Mouse (Mus musculus) liver, postnatal 0 days (tissue): ENCODE results near the gene Map4k4. TPM values are rescaled to one million over a fixed set of nuclear protein-coding genes. Genes with fewer than 3 reads are reported as not detected.

Experiments
- ATAC-seq: fragments of 200-750 bp; cut with Nextera tagmentation; 2 replicates; pipeline ENCODE4 v1.8.0; 2017; ENCODE audit warnings: mild to moderate bottlenecking, moderate library complexity
- DNase-seq: peaks from one replicate; pipeline ENCODE4 v3.0.0-alpha.2; 2016
- H3K27ac ChIP-seq: fragments of 300-500 bp; sonication (generic); 2 replicates; pipeline ENCODE4 v1.5.1; 2014; ENCODE audit warnings: antibody characterized with exemption, moderate library complexity, mild to moderate bottlenecking, low read depth
- H3K27me3 ChIP-seq: fragments of 300-500 bp; sonication (generic); 2 replicates; pipeline ENCODE4 v1.6.1; 2014; ENCODE audit warnings: low read length, control low read depth, mixed read lengths; ENCODE audit not compliant: insufficient read depth
- H3K36me3 ChIP-seq: fragments of 300-500 bp; sonication (generic); replicated peaks from 2 replicates; pipeline ENCODE4 v1.6.1; 2014; ENCODE audit warnings: mild to moderate bottlenecking, control low read depth, low read length, moderate library complexity, mixed read lengths; ENCODE audit not compliant: insufficient read depth
- H3K4me1 ChIP-seq: fragments of 300-500 bp; sonication (generic); 2 replicates; pipeline ENCODE4 v1.6.1; 2014; ENCODE audit warnings: antibody characterized with exemption, mild to moderate bottlenecking, control low read depth; ENCODE audit not compliant: insufficient read depth
- H3K4me2 ChIP-seq: fragments of 300-500 bp; sonication (generic); 2 replicates; pipeline ENCODE4 v1.6.1; 2014; ENCODE audit warnings: low read depth, mild to moderate bottlenecking, low read length, moderate library complexity, mixed read lengths
- H3K4me3 ChIP-seq: fragments of 300-500 bp; sonication (generic); 2 replicates; pipeline ENCODE4 v1.5.1; 2014; ENCODE audit warnings: low read depth, low read length
- H3K9ac ChIP-seq: fragments of 300-500 bp; sonication (generic); replicated peaks from 2 replicates; pipeline ENCODE4 v1.6.1; 2014; ENCODE audit warnings: mild to moderate bottlenecking, moderate library complexity
- H3K9me3 ChIP-seq: fragments of 300-500 bp; sonication (generic); 2 replicates; pipeline ENCODE4 v1.6.1; 2016; ENCODE audit warnings: mild to moderate bottlenecking, control low read depth, low read length, mixed read lengths
- CTCF ChIP-seq: sonication (generic); IDR thresholded peaks from 2 replicates; pipeline ENCODE4 v1.5.1; 2016; ENCODE audit warnings: antibody characterized with exemption, low read depth
- EP300 ChIP-seq: IDR thresholded peaks from 2 replicates; pipeline ENCODE4 v1.6.1; 2016; ENCODE audit warnings: antibody characterized with exemption, low read depth, mild to moderate bottlenecking
- WGBS: fragments of 180-500 bp; shearing (Covaris S2); extraction: QIAGEN DNeasy Blood & Tissue Kit; methylation state at CpG from one replicate; pipeline ENCODE4 v1.1.7; 2014; ENCODE audit not compliant: insufficient replicate concordance; 5-methylcytosine and 5-hydroxymethylcytosine counted together
- polyA plus RNA-seq: library from polyadenylated mRNA; unstranded; fragments of >200 nt; fragmentation: Nextera tagmentation; extraction: Ambion mirVana; gene quantifications from 2 replicates; pipeline ENCODE4 v1.2.1, GENCODE M21; 2015

Map4k4 gene
- polyA plus RNA-seq, 1 experiment from 2014 or later, result 4.2 TPM

DNA sequence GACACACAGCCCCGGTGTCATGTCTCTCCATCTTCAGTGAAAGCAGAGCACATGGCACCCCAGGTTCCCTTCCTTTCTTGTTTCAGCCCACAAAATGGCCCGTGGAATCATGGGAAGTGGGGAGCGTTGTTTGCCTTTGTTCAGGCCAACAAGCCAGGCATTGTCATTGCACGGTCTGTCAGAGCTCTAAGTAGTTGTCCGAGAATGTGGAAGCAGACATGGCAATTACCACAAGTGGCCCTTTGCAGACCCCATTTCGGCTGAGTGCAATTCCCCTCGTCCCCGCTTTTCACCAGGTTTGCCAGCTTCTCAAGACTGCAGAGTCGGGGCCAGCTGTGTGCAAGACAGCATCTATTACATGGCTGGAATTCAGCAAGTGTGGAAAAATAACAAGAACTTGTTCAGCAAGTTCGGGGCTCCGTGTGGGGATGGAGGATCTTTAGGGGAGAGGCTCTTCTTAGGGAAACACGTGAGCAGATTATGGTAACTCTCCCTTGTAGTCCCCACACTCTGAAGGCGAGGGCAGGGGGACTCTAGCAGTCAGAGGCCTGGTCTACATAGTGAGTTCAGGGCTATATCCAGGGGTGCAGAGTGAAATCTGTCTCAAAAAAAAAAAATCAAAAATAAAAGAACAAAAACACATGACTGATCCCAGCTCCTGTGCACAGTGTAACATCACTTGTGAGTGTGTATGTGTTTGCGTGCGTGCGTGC, 15.8 kb upstream of the Map4k4 start:
- ATAC-seq (no peak), DNase-seq (no peak)
- 76% methylated on average over 16 of the region's 16 CpGs for WGBS
- Histone ChIP-seq H3K36me3 (no peaks in the 10 kb centered on the region), H3K9ac (no peak overlapping the region), H3K4me1 (peaks cover 11% of the 10 kb centered on the region), H3K27me3 (no peaks in the 10 kb centered on the region), H3K4me2 (no peak overlapping the region), H3K9me3 (no peaks in the 10 kb centered on the region), H3K27ac (no peak overlapping the region), H3K4me3 (no peak overlapping the region)
- TF ChIP-seq CTCF, result no peak
- TF ChIP-seq EP300, result no peak

DNA sequence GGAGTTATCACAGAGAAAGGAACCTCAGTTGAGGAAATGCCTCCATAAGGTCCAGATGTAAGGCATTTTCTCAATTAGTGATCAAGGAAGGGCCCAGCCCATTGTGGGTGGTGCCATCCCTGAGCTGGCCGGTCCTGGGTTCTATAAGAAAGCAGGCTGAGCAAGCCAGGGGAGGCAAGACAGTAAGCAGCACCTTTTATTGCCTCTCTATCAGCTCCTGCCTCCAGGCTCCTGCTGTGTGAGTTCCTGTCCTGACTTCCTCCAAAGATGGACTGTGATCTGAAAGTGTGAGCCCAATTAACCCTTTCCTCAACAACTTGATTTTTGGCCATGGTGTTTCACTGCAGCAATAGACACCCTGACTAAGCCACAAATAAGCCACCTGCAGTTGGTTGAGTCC, 12.7 kb upstream of the Map4k4 start:
- H3K9ac ChIP-seq, result no peak overlapping the region
- no peak overlapping the region for H3K27ac ChIP-seq
- H3K4me2 ChIP-seq, result no peak overlapping the region
- no peaks in the 10 kb centered on the region for H3K9me3 ChIP-seq
- no peaks in the 10 kb centered on the region for H3K27me3 ChIP-seq
- ATAC-seq (no peak), DNase-seq (no peak)
- H3K36me3 ChIP-seq, result no peaks in the 10 kb centered on the region
- H3K4me1 ChIP-seq, result peaks cover 11% of the 10 kb centered on the region
- TF ChIP-seq CTCF, result no peak
- TF ChIP-seq EP300, result no peak
- no peak overlapping the region for H3K4me3 ChIP-seq
- WGBS, result 13% methylated on average over 1 of the region's 1 CpGs

DNA sequence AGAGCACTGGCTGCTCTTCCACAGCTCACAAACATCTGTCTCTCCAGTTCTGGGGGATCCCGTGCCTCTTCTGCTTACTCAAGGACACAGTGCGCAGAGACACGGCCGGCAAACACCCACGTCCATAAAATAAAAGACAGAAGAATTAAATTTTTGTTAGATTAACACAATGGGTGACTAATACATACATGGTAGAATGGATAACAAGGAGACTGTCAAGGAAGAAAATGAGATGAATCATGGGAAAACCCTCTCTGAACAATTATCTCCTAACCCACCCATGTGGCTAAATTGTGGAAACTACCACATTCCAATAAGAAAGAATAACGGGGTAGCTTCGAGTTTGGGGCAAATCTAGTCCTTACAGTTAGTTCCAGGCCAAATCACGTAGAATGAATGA, 11.3 kb upstream of the Map4k4 start:
- H3K36me3 ChIP-seq, result no peaks in the 10 kb centered on the region
- peaks cover 14% of the 10 kb centered on the region for H3K4me1 ChIP-seq
- no peak overlapping the region for H3K4me3 ChIP-seq
- no peak for ATAC-seq
- no peak for TF ChIP-seq EP300
- no peak for TF ChIP-seq CTCF
- no peak overlapping the region for H3K4me2 ChIP-seq
- WGBS, result 84% methylated on average over 8 of the region's 8 CpGs
- H3K9me3 ChIP-seq, result no peaks in the 10 kb centered on the region
- H3K27ac ChIP-seq, result no peak overlapping the region
- no peaks in the 10 kb centered on the region for H3K27me3 ChIP-seq
- DNase-seq, result no peak
- H3K9ac ChIP-seq, result no peak overlapping the region

DNA sequence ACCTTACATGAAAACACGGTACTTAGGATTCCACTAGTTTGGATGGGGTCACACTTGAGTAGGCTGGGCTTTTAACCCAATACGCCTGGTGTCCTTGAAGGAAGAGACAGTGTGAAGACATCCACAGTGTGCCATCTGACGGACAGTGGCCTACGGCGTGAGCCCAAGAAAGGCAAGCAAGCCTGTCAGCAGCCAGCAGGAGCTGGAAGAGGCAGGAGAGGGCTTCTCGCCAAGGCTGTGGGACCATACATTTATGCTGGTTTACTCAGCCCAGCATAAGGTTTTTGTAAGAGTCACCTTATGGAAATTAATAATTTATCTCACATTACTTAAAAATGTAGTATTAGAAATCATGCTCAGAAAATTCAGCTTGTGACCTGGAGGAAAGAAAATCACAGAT, 10.7 kb upstream of the Map4k4 start:
- H3K36me3 ChIP-seq, result no peaks in the 10 kb centered on the region
- WGBS, result 87% methylated on average over 6 of the region's 6 CpGs

DNA sequence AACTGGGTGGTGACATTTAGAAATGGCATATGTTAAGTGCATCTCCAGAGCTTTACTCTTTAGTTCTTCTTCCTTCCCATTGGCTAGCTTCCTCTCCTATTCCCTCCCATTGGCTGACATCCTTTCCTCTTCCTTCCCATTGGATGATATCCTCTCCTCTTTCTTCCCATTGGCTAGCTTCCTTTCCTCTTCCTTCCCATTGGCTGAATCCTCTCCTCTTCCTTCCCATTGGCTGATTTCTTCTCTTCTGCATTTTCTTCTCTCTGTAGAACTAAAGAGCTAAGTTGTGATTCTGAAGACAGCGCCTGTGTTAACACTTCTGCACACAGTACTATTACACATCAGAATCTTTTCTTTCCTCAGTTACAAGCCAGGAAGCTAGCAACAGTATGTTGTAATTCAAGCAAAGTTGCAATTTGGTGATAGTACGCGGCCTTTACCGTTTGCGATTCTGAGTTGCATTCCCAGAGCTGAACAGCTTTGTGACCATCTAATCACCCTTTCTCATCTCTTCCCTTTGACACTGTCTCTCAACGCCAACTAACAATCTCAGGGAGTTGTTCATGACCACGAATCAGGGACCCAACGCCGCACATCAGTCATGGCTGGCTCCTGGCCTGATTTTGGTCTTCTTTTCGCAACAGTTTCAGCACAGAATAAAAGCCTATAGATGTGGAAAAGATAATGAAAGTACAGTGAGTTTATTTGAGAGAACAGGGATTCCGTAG, 7.4 kb upstream of the Map4k4 start:
- Histone ChIP-seq H3K4me1 (peaks cover 32% of the 10 kb centered on the region), H3K27ac (no peak overlapping the region), H3K9ac (no peak overlapping the region), H3K36me3 (no peaks in the 10 kb centered on the region), H3K4me2 (no peak overlapping the region), H3K4me3 (no peak overlapping the region), H3K27me3 (no peaks in the 10 kb centered on the region), H3K9me3 (no peaks in the 10 kb centered on the region)
- WGBS, result 74% methylated on average over 11 of the region's 11 CpGs
- TF ChIP-seq EP300 (no peak), CTCF (no peak)
- ATAC-seq, result peak; percentile 62
- DNase-seq, result no peak

More for the DNA sequence above, 10.7 kb upstream of the Map4k4 start:
- TF ChIP-seq EP300 (no peak), CTCF (no peak)
- Histone ChIP-seq H3K4me1 (peaks cover 16% of the 10 kb centered on the region), H3K9ac (no peak overlapping the region), H3K4me2 (no peak overlapping the region), H3K27ac (no peak overlapping the region), H3K9me3 (no peaks in the 10 kb centered on the region), H3K4me3 (no peak overlapping the region), H3K27me3 (no peaks in the 10 kb centered on the region)
- DNase-seq (no peak), ATAC-seq (no peak)

DNA sequence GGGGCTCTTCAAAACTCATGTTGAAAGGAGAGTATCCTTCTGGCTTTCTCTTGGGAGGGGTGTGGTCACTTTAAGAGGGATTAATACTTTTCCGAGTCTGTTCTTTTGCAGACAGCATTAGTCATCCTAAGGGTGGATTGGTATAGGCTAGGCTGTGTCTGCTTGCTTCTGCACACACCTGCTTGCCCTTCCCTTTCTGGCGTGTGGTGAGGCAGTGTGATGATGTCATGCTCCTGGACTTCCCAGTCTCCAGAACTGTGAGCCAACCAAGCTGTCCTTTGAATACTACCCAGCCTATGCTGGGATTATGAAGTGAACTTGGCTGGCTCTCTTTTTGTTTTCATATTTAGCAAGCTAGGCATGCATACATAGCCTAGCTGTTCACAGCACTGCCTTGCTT, 5.6 kb upstream of the Map4k4 start:
- Histone ChIP-seq H3K36me3 (no peaks in the 10 kb centered on the region), H3K4me3 (no peak overlapping the region), H3K27me3 (0 out of 2 replicates have a peak, but pooled peaks cover 1% of the 10 kb centered on the region), H3K9me3 (no peaks in the 10 kb centered on the region), H3K9ac (no peak overlapping the region), H3K4me2 (peak overlapping the region; percentile 51), H3K27ac (peak overlapping the region; percentile 55; the same call in 1 of the 2 replicates), H3K4me1 (peaks cover 32% of the 10 kb centered on the region)
- 27% methylated on average over 2 of the region's 2 CpGs for WGBS
- TF ChIP-seq CTCF (no peak), EP300 (no peak)
- ATAC-seq, result no peak
- DNase-seq, result no peak
